Mouse (Mus musculus): ENCODE data around the gene Gal3st2. TPM values are rescaled to one million over a fixed set of nuclear protein-coding genes. Genes with fewer than 3 reads are reported as not detected.

Gene Gal3st2
- 0.21 to 0.98 TPM (median 0.89 TPM) in 3 of 4 replicates, not detected in the other for total RNA-seq (2023)

DNA sequence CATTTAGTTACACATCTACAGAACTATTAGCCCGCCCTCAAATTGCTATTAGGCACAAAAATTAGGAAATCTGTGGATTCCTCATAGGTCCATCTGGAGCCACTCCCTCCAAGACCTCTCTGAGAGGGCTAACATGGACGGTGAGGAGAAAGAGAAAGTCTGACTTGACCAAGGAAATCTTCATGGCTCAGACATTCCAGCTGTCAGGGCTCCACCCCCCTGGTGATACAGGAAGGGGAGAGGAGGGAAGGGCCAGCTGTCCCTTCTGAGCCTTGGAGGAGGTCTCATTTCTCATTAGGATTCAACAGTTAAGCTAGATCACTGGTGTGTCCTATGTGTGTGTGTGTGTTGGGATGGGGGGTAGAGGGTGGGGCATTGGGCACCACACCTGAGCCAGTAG lies at the start of gene Gal3st2:
TSS of gene Gal3st2 (plus strand) at position 259 of the 400 bp plus-strand sequence.

GRCm38 (mm10) chr1:93824609-93825008 lies 36.5 kb upstream of the Gal3st2 start, which contains the start of gene D2hgdh:
Gene D2hgdh (plus strand): TSS chr1:93824909.

DNA sequence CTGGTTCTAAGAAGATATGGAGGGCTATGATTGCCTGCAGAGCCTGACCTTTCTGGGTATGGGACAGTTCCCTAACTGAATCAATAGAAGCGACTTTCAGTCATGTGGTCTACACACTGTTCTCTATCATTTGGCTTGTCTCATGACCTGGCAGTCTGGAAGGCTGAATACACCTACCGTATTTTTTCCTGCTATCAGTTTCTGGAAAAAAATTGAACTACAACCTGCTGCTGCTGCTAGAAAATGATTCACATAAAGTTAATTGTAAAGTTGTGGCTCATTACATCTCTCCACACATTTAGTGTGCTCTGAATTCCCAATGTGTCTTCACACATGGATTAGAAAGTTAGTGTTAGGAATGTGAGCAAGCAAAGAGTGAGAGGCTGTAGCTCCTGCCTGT lies 56.9 kb downstream of the Gal3st2 start, which contains the start of gene Gal3st2b:
TSS of gene Gal3st2b (plus strand) at position 301 of the 400 bp plus-strand sequence.

Other genes with a start within 250 kb of the Gal3st2 start
- 86.6 to 104 TPM (median 93.5 TPM) in 4 replicates for gene Stk25, start 202.6 kb upstream of the Gal3st2 start, total RNA-seq (2023)
- gene Bok, start 175.6 kb upstream of the Gal3st2 start, total RNA-seq (2023), result not detected in 4 replicates
- gene Atg4b, start 109.8 kb upstream of the Gal3st2 start, total RNA-seq (2023), result 81.1 to 98.0 TPM (median 95.4 TPM) in 4 replicates
- gene Thap4, start 106.4 kb upstream of the Gal3st2 start, total RNA-seq (2023), result 19.4 to 22.2 TPM (median 20.6 TPM) in 4 replicates
- gene Dtymk, start 59.4 kb upstream of the Gal3st2 start, total RNA-seq (2023), result 55.5 to 59.9 TPM (median 56.4 TPM) in 4 replicates
- gene Ing5, start 57.3 kb upstream of the Gal3st2 start, total RNA-seq (2023), result 35.2 to 44.9 TPM (median 43.0 TPM) in 4 replicates
- gene D2hgdh, start 36.4 kb upstream of the Gal3st2 start, total RNA-seq (2023), result 31.7 to 44.2 TPM (median 39.9 TPM) in 4 replicates
- 0.72 to 1.3 TPM (median 1.0 TPM) in 4 replicates for gene Gal3st2b, start 57.0 kb downstream of the Gal3st2 start, total RNA-seq (2023)
- gene Gal3st2c, start 129.2 kb downstream of the Gal3st2 start, total RNA-seq (2023), result 0.06 to 0.15 TPM (median 0.06 TPM) in 3 of 4 replicates, not detected in the other
- gene Neu4, start 159.1 kb downstream of the Gal3st2 start, total RNA-seq (2023), result not detected in 4 replicates
- gene Pdcd1, start 191.2 kb downstream of the Gal3st2 start, total RNA-seq (2023), result 0.29 TPM in 1 of 4 replicates, not detected in the others

Measured in B cell, adult 62 days (primary cell).